Comparison of ENCODE assay signal across 8 mouse cellular contexts in the genomic region with DNA sequence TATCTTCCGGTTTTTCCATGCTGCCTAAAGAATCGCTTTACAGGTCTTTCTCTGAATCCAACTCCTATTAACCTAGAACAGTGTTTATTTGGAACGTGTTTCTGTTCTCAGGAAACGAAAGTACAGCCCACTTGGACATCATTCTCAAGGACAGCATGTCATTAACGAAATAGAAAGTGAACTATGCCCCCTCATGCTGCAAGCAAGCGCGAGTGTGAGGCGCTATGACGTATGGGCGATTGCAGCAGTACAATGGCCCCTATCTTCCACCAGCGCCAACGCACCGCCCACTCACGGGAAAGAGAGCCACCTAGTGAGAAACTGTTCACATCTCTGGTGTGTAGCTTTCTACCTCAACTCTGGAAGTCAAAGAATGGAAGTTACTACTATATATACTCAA. TPM values are rescaled to one million over a fixed set of nuclear protein-coding genes. Genes with fewer than 3 reads are reported as not detected.
DNase-seq lines count a peak whose midpoint lies in the region; ATAC-seq and TF ChIP-seq lines count a peak whose summit lies in the region.

No protein-coding gene starts in this region.

- WGBS in embryonic facial prominence, embryonic 13.5 days: under 1% methylated on average over 14 of the region's 14 CpGs
- under 1% methylated on average over 14 of the region's 14 CpGs for WGBS in heart, adult 2 months
- under 1% methylated on average over 14 of the region's 14 CpGs for WGBS in kidney, adult 2 months
- WGBS in limb, embryonic 11.5 days: 4% methylated on average over 14 of the region's 14 CpGs
- WGBS in midbrain, embryonic 13.5 days: under 1% methylated on average over 14 of the region's 14 CpGs
- under 1% methylated on average over 14 of the region's 14 CpGs for WGBS in small intestine, adult 2 months

- peaks cover 15% of the 10 kb centered on the region for H3K4me1 ChIP-seq in embryonic facial prominence, embryonic 13.5 days
- peaks cover 3% of the 10 kb centered on the region for H3K4me1 ChIP-seq in heart, adult 2 months (ENCODE audit: control insufficient read depth, insufficient read depth, low read length)
- H3K4me1 ChIP-seq in kidney, adult 2 months (ENCODE audit: control insufficient read depth, insufficient read depth, low read length): peaks cover 7% of the 10 kb centered on the region; the same call in 1 of the 2 replicates
- H3K4me1 ChIP-seq in limb, embryonic 11.5 days (ENCODE audit: control insufficient read depth, insufficient read depth, low read length): peaks cover 5% of the 10 kb centered on the region; the same call in 1 of the 2 replicates
- H3K4me1 ChIP-seq in midbrain, embryonic 13.5 days (replicated peaks): peaks cover 16% of the 10 kb centered on the region
- H3K4me1 ChIP-seq in small intestine, adult 2 months (ENCODE audit: control insufficient read depth, insufficient read depth, insufficient read length, low read length): no peaks in the 10 kb centered on the region

- peak; percentile 95 for DNase-seq in 3T3-L1 (ENCODE audit: low read depth, low spot score)
- DNase-seq in adrenal gland, postnatal 4 days (ENCODE audit: low spot score in 2 of 2): peak; percentile 47 to 63
- peak; percentile 80 to 88 for DNase-seq in heart, adult 2 months
- DNase-seq in kidney, adult 2 months: peak; percentile 94
- peak; percentile 78 for DNase-seq in limb, embryonic 11.5 days (ENCODE audit: low spot score)

- intact Hi-C loops in heart, adult 2 months (cut with DNase I): loop anchor here (5.0 kb wide), 1 partner anchor 428 kb away; a partner anchor contains a TSS

- TF ChIP-seq EP300 in heart, adult 2 months (IDR thresholded peaks at IDR 0.05; ENCODE audit: insufficient read depth, low read depth, low read length): peak; percentile 88

- H3K79me2 ChIP-seq in heart, adult 2 months (replicated peaks; ENCODE audit: control insufficient read depth, insufficient read depth, low read length): no peaks in the 10 kb centered on the region; the same call in 1 of the 2 replicates

- H3K9me3 ChIP-seq in embryonic facial prominence, embryonic 13.5 days: no peaks in the 10 kb centered on the region
- no peaks in the 10 kb centered on the region for H3K9me3 ChIP-seq in limb, embryonic 11.5 days (ENCODE audit: control insufficient read depth, low read length)
- no peaks in the 10 kb centered on the region for H3K9me3 ChIP-seq in midbrain, embryonic 13.5 days

- H3K36me3 ChIP-seq in embryonic facial prominence, embryonic 13.5 days: no peaks in the 10 kb centered on the region
- H3K36me3 ChIP-seq in heart, adult 2 months (ENCODE audit: control insufficient read depth, insufficient read depth, low read length): peaks cover 2% of the 10 kb centered on the region
- 0 out of 2 replicates have a peak, but pooled peaks cover 1% of the 10 kb centered on the region for H3K36me3 ChIP-seq in kidney, adult 2 months (ENCODE audit: control insufficient read depth, insufficient read depth, low read length)
- no peaks in the 10 kb centered on the region for H3K36me3 ChIP-seq in limb, embryonic 11.5 days (ENCODE audit: control insufficient read depth, insufficient read depth, low read length)
- H3K36me3 ChIP-seq in midbrain, embryonic 13.5 days: no peaks in the 10 kb centered on the region
- peaks cover 3% of the 10 kb centered on the region; the same call in 1 of the 2 replicates for H3K36me3 ChIP-seq in small intestine, adult 2 months (ENCODE audit: control insufficient read depth, insufficient read depth, low read length)

- H3K27ac ChIP-seq in embryonic facial prominence, embryonic 13.5 days: no peak overlapping the region
- peak overlapping the region; percentile 100 for H3K27ac ChIP-seq in heart, adult 2 months
- H3K27ac ChIP-seq in kidney, adult 2 months (ENCODE audit: insufficient read depth, low read depth, low read length): peak overlapping the region; percentile 61; the same call in 1 of the 2 replicates
- H3K27ac ChIP-seq in limb, embryonic 11.5 days (replicated peaks; ENCODE audit: low read depth, low read length): no peak overlapping the region
- peak overlapping the region; percentile 76 for H3K27ac ChIP-seq in midbrain, embryonic 13.5 days
- peak overlapping the region; percentile 84 for H3K27ac ChIP-seq in small intestine, adult 2 months (ENCODE audit: insufficient read depth, low read depth, low read length)

- H3K4me2 ChIP-seq in embryonic facial prominence, embryonic 13.5 days: peak overlapping the region; percentile 96
- H3K4me2 ChIP-seq in limb, embryonic 11.5 days (ENCODE audit: low read depth, severe bottlenecking): peak overlapping the region; percentile 92
- peak overlapping the region; percentile 87 for H3K4me2 ChIP-seq in midbrain, embryonic 13.5 days (replicated peaks)

- peak overlapping the region; percentile 38 for H3K4me3 ChIP-seq in embryonic facial prominence, embryonic 13.5 days
- H3K4me3 ChIP-seq in heart, adult 2 months: peak overlapping the region; percentile 83
- H3K4me3 ChIP-seq in kidney, adult 2 months (ENCODE audit: insufficient read depth, low read depth, low read length): peak overlapping the region; percentile 76
- H3K4me3 ChIP-seq in limb, embryonic 11.5 days (ENCODE audit: low read depth, low read length): peak overlapping the region; percentile 14; the same call in 1 of the 2 replicates
- peak overlapping the region; percentile 37 for H3K4me3 ChIP-seq in midbrain, embryonic 13.5 days (replicated peaks)
- peak overlapping the region; percentile 2; the same call in 1 of the 2 replicates for H3K4me3 ChIP-seq in small intestine, adult 2 months (ENCODE audit: low read depth, low read length)

- H3K27me3 ChIP-seq in embryonic facial prominence, embryonic 13.5 days: no peaks in the 10 kb centered on the region
- no peaks in the 10 kb centered on the region for H3K27me3 ChIP-seq in heart, adult 2 months (ENCODE audit: control insufficient read depth, insufficient read depth, low read length)
- no peaks in the 10 kb centered on the region for H3K27me3 ChIP-seq in kidney, adult 2 months (replicated peaks; ENCODE audit: control insufficient read depth, insufficient read depth, low read length)
- no peaks in the 10 kb centered on the region for H3K27me3 ChIP-seq in limb, embryonic 11.5 days (ENCODE audit: control insufficient read depth, insufficient read depth, low read length)
- H3K27me3 ChIP-seq in midbrain, embryonic 13.5 days: no peaks in the 10 kb centered on the region
- H3K27me3 ChIP-seq in small intestine, adult 2 months (ENCODE audit: control insufficient read depth, insufficient read depth, low read length): no peaks in the 10 kb centered on the region

- peak; percentile 86 for TF ChIP-seq CTCF in heart, adult 2 months (IDR thresholded peaks at IDR 0.05)
- peak; percentile 88 for TF ChIP-seq CTCF in kidney, adult 2 months (conservative IDR thresholded peaks at IDR 0.05; ENCODE audit: insufficient read depth, insufficient read length, low read depth, low read length)
- TF ChIP-seq CTCF in small intestine, adult 2 months (IDR thresholded peaks at IDR 0.05; ENCODE audit: extremely low read depth, insufficient read length, insufficient replicate concordance, low read depth, low read length): peak; percentile 72; the same call in 1 of the 2 replicates

- TF ChIP-seq POLR2A in heart, adult 2 months (IDR thresholded peaks at IDR 0.05; ENCODE audit: insufficient read depth, low read depth, low read length): peak; percentile 58
- TF ChIP-seq POLR2A in kidney, adult 2 months (IDR thresholded peaks at IDR 0.05; ENCODE audit: low read depth, low read length): no peak
- TF ChIP-seq POLR2A in small intestine, adult 2 months (IDR thresholded peaks at IDR 0.05; ENCODE audit: low read depth, low read length): no peak

- no peak overlapping the region for H3K9ac ChIP-seq in embryonic facial prominence, embryonic 13.5 days
- H3K9ac ChIP-seq in heart, adult 2 months (ENCODE audit: low read depth, low read length): no peak overlapping the region; the same call in 1 of the 2 replicates
- H3K9ac ChIP-seq in limb, embryonic 11.5 days (ENCODE audit: low read length): no peak overlapping the region
- peak overlapping the region; percentile 28; the same call in 1 of the 2 replicates for H3K9ac ChIP-seq in midbrain, embryonic 13.5 days (replicated peaks)

- ATAC-seq in embryonic facial prominence, embryonic 13.5 days (ENCODE audit: insufficient number of reproducible peaks, insufficient read depth, low FRiP score, low TSS enrichment, low read depth): no peak
- ATAC-seq in limb, embryonic 11.5 days (ENCODE audit: insufficient number of reproducible peaks, low FRiP score, low TSS enrichment, low read depth): no peak
- ATAC-seq in midbrain, embryonic 13.5 days: peak; percentile 32; the same call in 1 of the 2 replicates

RNA-seq across cellular contexts. Expression of a gene that starts 2.0 kb away (rescaled TPM):
- total RNA-seq in adrenal gland, postnatal 4 days (2021): 10 to 100 TPM; 65.4 to 73.4 TPM
- 29.5 and 29.8 TPM in 2 replicates for polyA plus RNA-seq in embryonic facial prominence, embryonic 13.5 days (2015; fragmentation: Nextera tagmentation; extraction: Ambion mirVana)
- total RNA-seq in heart, adult 2 months (2021): 10 to 100 TPM; 39.3 TPM
- 36.0 and 37.3 TPM in 2 replicates for polyA plus RNA-seq in heart, adult 2 months (2012; rRNA removed)
- 46.8 and 56.1 TPM in 2 replicates for polyA plus RNA-seq in kidney, adult 2 months (2012; rRNA removed)
- polyA plus RNA-seq in limb, embryonic 11.5 days (2014; fragmentation: Nextera tagmentation; extraction: Ambion mirVana): 38.6 and 42.2 TPM in 2 replicates
- 36.5 and 36.9 TPM in 2 replicates for polyA plus RNA-seq in midbrain, embryonic 13.5 days (2015; fragmentation: Nextera tagmentation; extraction: Ambion mirVana)
- 11.1 and 23.5 TPM in 2 replicates for polyA plus RNA-seq in small intestine, adult 2 months (2012; rRNA removed)

RNA-seq across cellular contexts. Expression of a gene that starts 50.3 kb away (rescaled TPM):
- total RNA-seq in adrenal gland, postnatal 4 days (2021): 1 to 10 TPM; 4.2 to 4.5 TPM
- polyA plus RNA-seq in embryonic facial prominence, embryonic 13.5 days (2015; fragmentation: Nextera tagmentation; extraction: Ambion mirVana): 1.3 and 1.5 TPM in 2 replicates
- total RNA-seq in heart, adult 2 months (2021): under 1 TPM; 0.66 to 0.89 TPM
- polyA plus RNA-seq in heart, adult 2 months (2012; rRNA removed): 0.29 and 0.61 TPM in 2 replicates
- polyA plus RNA-seq in kidney, adult 2 months (2012; rRNA removed): 0.27 and 0.41 TPM in 2 replicates
- polyA plus RNA-seq in limb, embryonic 11.5 days (2014; fragmentation: Nextera tagmentation; extraction: Ambion mirVana): 0.27 and 0.37 TPM in 2 replicates
- 62.3 and 66.8 TPM in 2 replicates for polyA plus RNA-seq in midbrain, embryonic 13.5 days (2015; fragmentation: Nextera tagmentation; extraction: Ambion mirVana)
- polyA plus RNA-seq in small intestine, adult 2 months (2012; rRNA removed): 0.35 and 0.81 TPM in 2 replicates

Comparison
In these comparisons a context has a peak if more than half of its experiments do, and no peak if none do; other contexts are left out.
1. H3K27ac ChIP-seq: peak in heart, adult 2 months (single experiment), kidney, adult 2 months (single experiment), midbrain, embryonic 13.5 days (single experiment) and small intestine, adult 2 months (single experiment); none in embryonic facial prominence, embryonic 13.5 days (single experiment) and limb, embryonic 11.5 days (single experiment).
2. H3K4me3 ChIP-seq: peak in every context shown above with its lines; median percentile 83 in heart, adult 2 months; 76 in kidney, adult 2 months; 38 in embryonic facial prominence, embryonic 13.5 days; 37 in midbrain, embryonic 13.5 days; 14 in limb, embryonic 11.5 days; 2 in small intestine, adult 2 months.
3. RNA of a gene that starts 50.3 kb away (polyA plus RNA-seq): 62.3 to 66.8 TPM in midbrain, embryonic 13.5 days; 1.3 to 1.5 TPM in embryonic facial prominence, embryonic 13.5 days, 0.27 to 0.41 TPM in kidney, adult 2 months, 0.27 to 0.37 TPM in limb, embryonic 11.5 days, 0.35 to 0.81 TPM in small intestine, adult 2 months and 0.29 to 0.61 TPM in heart, adult 2 months; every median in the first group is over 10 times any median in the second.
4. Peak in every context shown above with its lines, with median percentiles within 50 percentile points of each other: DNase-seq, H3K4me2 ChIP-seq and CTCF ChIP-seq.